Mouse (Mus musculus): Measurements from ENCODE around the gene Mxi1.

- TF ChIP-seq MYOD1 (IDR thresholded peaks at IDR 0.05; ENCODE audit: control insufficient read depth, insufficient read length, low read depth) (no peak), CEBPB (IDR thresholded peaks at IDR 0.05; ENCODE audit: low read depth) (no peak), CTCF (IDR thresholded peaks at IDR 0.05; ENCODE audit: control insufficient read depth, insufficient read depth, insufficient read length) (no peak)
Observed at GRCm38 (mm10) chr19:53331882-53332500, 21.7 kb downstream of the Mxi1 start.
